Mouse (Mus musculus) small intestine, adult 2 months (tissue): ENCODE measurements around the gene Isg20.

Experiments used
- CTCF ChIP-seq: fragments of 200-500 bp; IDR thresholded peaks from 2 replicates; pipeline ENCODE4 v1.5.1; 2012; ENCODE audit warnings: low read depth, mild to moderate bottlenecking, control low read depth, inconsistent platforms, low read length, moderate library complexity, mixed read lengths; ENCODE audit not compliant: insufficient replicate concordance, insufficient read length; ENCODE audit errors: extremely low read depth
- POLR2A ChIP-seq: fragments of 200-500 bp; IDR thresholded peaks from 2 replicates; pipeline ENCODE4 v1.6.1; 2012; ENCODE audit warnings: low read depth, mild to moderate bottlenecking, control low read depth, inconsistent platforms, low read length, moderate library complexity

GRCm38 (mm10) chr7:78912253-78912973 is 811 bp upstream of the Isg20 start:
- TF ChIP-seq CTCF = no peak
- TF ChIP-seq POLR2A = no peak
